Mouse (Mus musculus): ENCODE results near the gene Slc25a47. TPM values are rescaled to one million over a fixed set of nuclear protein-coding genes. Genes with fewer than 3 reads are reported as not detected.

Slc25a47 gene
- polyA plus RNA-seq, 1 experiment, result 3.6 TPM

DNA sequence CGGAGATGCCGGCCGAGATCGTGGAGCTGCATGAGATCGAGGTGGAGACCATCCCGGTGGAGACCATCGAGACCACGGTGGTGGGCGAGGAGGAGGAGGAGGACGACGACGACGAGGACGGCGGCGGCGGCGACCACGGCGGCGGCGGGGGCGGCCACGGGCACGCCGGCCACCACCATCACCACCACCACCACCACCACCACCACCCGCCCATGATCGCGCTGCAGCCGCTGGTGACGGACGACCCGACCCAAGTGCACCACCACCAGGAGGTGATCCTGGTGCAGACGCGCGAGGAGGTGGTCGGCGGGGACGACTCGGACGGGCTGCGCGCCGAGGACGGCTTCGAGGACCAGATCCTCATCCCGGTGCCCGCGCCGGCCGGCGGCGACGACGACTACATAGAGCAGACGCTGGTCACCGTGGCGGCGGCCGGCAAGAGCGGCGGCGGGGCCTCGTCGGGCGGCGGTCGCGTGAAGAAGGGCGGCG is 42.3 kb upstream of the Slc25a47 start:
- H3K36me3 ChIP-seq (ENCODE audit: control insufficient read depth, insufficient read depth), result no peaks in the 10 kb centered on the region
- no peaks in the 10 kb centered on the region for H3K27me3 ChIP-seq (ENCODE audit: control insufficient read depth, insufficient read depth, insufficient read length)
- TF ChIP-seq POLR2AphosphoS2 (IDR thresholded peaks at IDR 0.05; ENCODE audit: insufficient read length, low read depth) (no peak), TCF12 (IDR thresholded peaks at IDR 0.05; ENCODE audit: insufficient read depth, poor library complexity, severe bottlenecking) (no peak), MYOD1 (IDR thresholded peaks at IDR 0.05; ENCODE audit: control insufficient read depth in 1 of 3, insufficient read length in 2 of 3, low read depth in 2 of 3) (no peak), MAX (IDR thresholded peaks at IDR 0.05; ENCODE audit: low read depth) (no peak), E2F4 (IDR thresholded peaks at IDR 0.05; ENCODE audit: insufficient read depth) (no peak), POLR2A (IDR thresholded peaks at IDR 0.05; ENCODE audit: insufficient read length, low read depth) (peak; percentile 30), TCF3 (IDR thresholded peaks at IDR 0.05; ENCODE audit: insufficient read length, low read depth) (no peak), USF1 (IDR thresholded peaks at IDR 0.05; ENCODE audit: low read depth) (no peak), CEBPB (IDR thresholded peaks at IDR 0.05; ENCODE audit: insufficient read depth, poor library complexity, severe bottlenecking) (no peak)
- H3K4me3 ChIP-seq, result peak overlapping the region; percentile 53
- peak overlapping the region; percentile 95 for H3ac ChIP-seq (ENCODE audit: control insufficient read depth, insufficient read length)
- no peak overlapping the region for H3K4me2 ChIP-seq (ENCODE audit: low read depth)
- peaks cover 81% of the 10 kb centered on the region for H3K79me2 ChIP-seq (ENCODE audit: control insufficient read depth, insufficient read depth)

DNA sequence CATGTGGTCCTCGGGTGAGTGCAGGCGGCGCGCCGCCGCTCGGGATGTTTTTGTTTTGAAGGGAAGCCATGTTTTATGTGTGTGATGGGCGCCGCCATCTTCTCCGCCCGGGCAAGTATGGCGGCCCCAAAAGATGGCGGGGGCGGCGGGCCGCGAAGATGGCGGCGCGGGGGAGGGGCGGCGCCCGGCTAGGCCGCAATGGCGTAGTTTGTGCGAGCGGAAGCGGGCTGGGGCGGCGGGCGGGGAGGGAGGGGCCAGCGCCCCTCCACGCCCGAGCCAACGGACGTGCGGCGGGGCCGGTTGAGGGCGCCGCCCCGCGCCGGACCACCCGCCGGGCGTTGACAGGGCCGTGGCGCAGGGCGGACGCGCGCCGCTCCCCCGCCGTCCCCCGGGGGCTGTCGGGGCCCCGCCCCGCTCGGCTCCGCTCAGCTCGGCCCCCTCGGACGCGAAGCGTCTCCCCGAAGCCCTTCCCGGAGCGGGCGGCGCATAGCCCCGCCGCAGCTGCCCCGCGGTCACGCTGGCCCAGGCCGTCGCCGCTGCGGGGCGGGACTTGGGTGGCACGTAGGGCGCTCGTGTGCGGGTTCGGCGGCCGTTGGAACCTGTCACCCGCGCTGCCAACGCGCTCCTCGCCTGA is 41.7 kb upstream of the Slc25a47 start:
- H3K4me2 ChIP-seq (ENCODE audit: low read depth), result peak overlapping the region; percentile 81
- H3K27me3 ChIP-seq (ENCODE audit: control insufficient read depth, insufficient read depth, insufficient read length), result no peaks in the 10 kb centered on the region
- H3K36me3 ChIP-seq (ENCODE audit: control insufficient read depth, insufficient read depth), result no peaks in the 10 kb centered on the region
- no peak for TF ChIP-seq TCF12 (IDR thresholded peaks at IDR 0.05; ENCODE audit: insufficient read depth, poor library complexity, severe bottlenecking)
- no peak for TF ChIP-seq TCF3 (IDR thresholded peaks at IDR 0.05; ENCODE audit: insufficient read length, low read depth)
- peak; percentile 26 for TF ChIP-seq E2F4 (IDR thresholded peaks at IDR 0.05; ENCODE audit: insufficient read depth)
- peak in 2 of 3 experiments; percentile 46 to 75 for TF ChIP-seq MYOD1 (IDR thresholded peaks at IDR 0.05; ENCODE audit: control insufficient read depth in 1 of 3, insufficient read length in 2 of 3, low read depth in 2 of 3)
- TF ChIP-seq SRF (IDR thresholded peaks at IDR 0.05; ENCODE audit: control insufficient read depth, insufficient read length, low read depth), result no peak
- TF ChIP-seq POLR2A (IDR thresholded peaks at IDR 0.05; ENCODE audit: insufficient read length, low read depth), result peak; percentile 52
- TF ChIP-seq POLR2AphosphoS2 (IDR thresholded peaks at IDR 0.05; ENCODE audit: insufficient read length, low read depth), result peak; percentile 9
- TF ChIP-seq MAX (IDR thresholded peaks at IDR 0.05; ENCODE audit: low read depth), result no peak
- no peak for TF ChIP-seq CEBPB (IDR thresholded peaks at IDR 0.05; ENCODE audit: insufficient read depth, poor library complexity, severe bottlenecking)
- peak in 2 of 3 experiments; percentile 66 to 84 for TF ChIP-seq MYOG (IDR thresholded peaks at IDR 0.05; ENCODE audit: control insufficient read depth in 1 of 3, insufficient read depth in 1 of 3, insufficient read length in 2 of 3, low read depth in 2 of 3)
- no peak for TF ChIP-seq USF1 (IDR thresholded peaks at IDR 0.05; ENCODE audit: low read depth)
- TF ChIP-seq REST (IDR thresholded peaks at IDR 0.05; ENCODE audit: insufficient read depth, insufficient read length), result no peak
- H3K4me3 ChIP-seq, result peak overlapping the region; percentile 53
- H3ac ChIP-seq (ENCODE audit: control insufficient read depth, insufficient read length), result peak overlapping the region; percentile 95
- peaks cover 81% of the 10 kb centered on the region for H3K79me2 ChIP-seq (ENCODE audit: control insufficient read depth, insufficient read depth)

DNA sequence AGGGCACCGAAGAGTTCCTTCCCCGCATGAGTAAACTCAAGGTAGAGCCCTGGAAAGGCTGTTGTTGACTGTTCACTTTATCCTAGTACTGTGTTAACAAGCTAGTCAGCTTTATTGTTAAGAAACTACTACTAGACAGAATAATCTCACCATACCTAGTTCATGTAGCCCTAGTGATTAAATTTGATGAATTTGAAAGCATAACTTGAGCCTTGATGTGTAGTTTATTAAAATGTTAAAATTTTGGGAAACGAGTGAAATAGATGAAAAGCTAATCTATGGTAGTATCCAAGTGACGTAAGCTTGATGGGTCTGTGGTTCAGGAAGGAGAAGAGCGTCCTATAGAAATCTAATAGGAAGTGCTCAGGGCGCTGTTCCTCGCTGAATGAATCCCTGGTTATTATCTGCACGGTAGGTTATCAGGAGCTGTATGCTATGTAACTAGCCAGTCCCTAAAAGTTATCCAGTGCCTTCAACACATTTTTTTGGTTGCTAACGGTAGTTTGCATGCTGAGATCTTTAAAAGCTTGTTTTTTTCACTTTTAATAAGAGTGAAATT is 40.8 kb upstream of the Slc25a47 start:
- peak overlapping the region; percentile 53 for H3K4me3 ChIP-seq

DNA sequence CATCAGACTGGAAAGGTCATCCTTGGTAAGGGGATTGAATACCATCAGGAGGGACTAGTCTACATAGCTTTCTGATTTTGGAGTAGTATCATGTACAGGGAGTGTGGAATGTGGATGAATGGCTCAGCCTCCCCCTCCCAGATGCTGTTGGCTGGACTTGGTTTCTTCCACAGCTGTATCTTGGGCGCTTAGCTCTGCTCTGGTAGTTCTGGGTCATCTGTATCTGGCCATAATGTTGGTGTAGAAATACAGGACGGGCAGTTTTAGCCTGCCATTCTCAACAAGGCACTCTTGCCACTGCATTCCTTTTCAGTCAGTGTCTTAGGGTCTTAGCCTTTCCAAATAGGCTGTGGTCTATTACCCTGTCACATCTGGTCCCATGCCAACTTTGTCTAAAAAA is 34.2 kb upstream of the Slc25a47 start:
- Histone ChIP-seq H3K4me3 (no peak overlapping the region), H3ac (ENCODE audit: control insufficient read depth, insufficient read length) (no peak overlapping the region), H3K27me3 (ENCODE audit: control insufficient read depth, insufficient read depth, insufficient read length) (no peaks in the 10 kb centered on the region), H3K36me3 (ENCODE audit: control insufficient read depth, insufficient read depth) (no peaks in the 10 kb centered on the region), H3K4me2 (ENCODE audit: low read depth) (no peak overlapping the region), H3K79me2 (ENCODE audit: control insufficient read depth, insufficient read depth) (peaks cover 100% of the 10 kb centered on the region)
- TF ChIP-seq USF1 (IDR thresholded peaks at IDR 0.05; ENCODE audit: low read depth) (no peak), REST (IDR thresholded peaks at IDR 0.05; ENCODE audit: insufficient read depth, insufficient read length) (no peak), SRF (IDR thresholded peaks at IDR 0.05; ENCODE audit: control insufficient read depth, insufficient read length, low read depth) (no peak), CEBPB (IDR thresholded peaks at IDR 0.05; ENCODE audit: insufficient read depth, poor library complexity, severe bottlenecking) (no peak), E2F4 (IDR thresholded peaks at IDR 0.05; ENCODE audit: insufficient read depth) (no peak), MAX (IDR thresholded peaks at IDR 0.05; ENCODE audit: low read depth) (no peak), TCF3 (IDR thresholded peaks at IDR 0.05; ENCODE audit: insufficient read length, low read depth) (no peak), MYOD1 (IDR thresholded peaks at IDR 0.05; ENCODE audit: control insufficient read depth in 1 of 3, insufficient read length in 2 of 3, low read depth in 2 of 3) (no peak), TCF12 (IDR thresholded peaks at IDR 0.05; ENCODE audit: insufficient read depth, poor library complexity, severe bottlenecking) (no peak), MYOG (IDR thresholded peaks at IDR 0.05; ENCODE audit: control insufficient read depth in 1 of 3, insufficient read depth in 1 of 3, insufficient read length in 2 of 3, low read depth in 2 of 3) (no peak), POLR2A (IDR thresholded peaks at IDR 0.05; ENCODE audit: insufficient read length, low read depth) (no peak), POLR2AphosphoS2 (IDR thresholded peaks at IDR 0.05; ENCODE audit: insufficient read length, low read depth) (no peak)

More for the DNA sequence above, 40.8 kb upstream of the Slc25a47 start:
- Histone ChIP-seq H3K27me3 (ENCODE audit: control insufficient read depth, insufficient read depth, insufficient read length) (no peaks in the 10 kb centered on the region), H3K79me2 (ENCODE audit: control insufficient read depth, insufficient read depth) (peaks cover 81% of the 10 kb centered on the region), H3ac (ENCODE audit: control insufficient read depth, insufficient read length) (peak overlapping the region; percentile 95), H3K4me2 (ENCODE audit: low read depth) (peak overlapping the region; percentile 81), H3K36me3 (ENCODE audit: control insufficient read depth, insufficient read depth) (no peaks in the 10 kb centered on the region)
- TF ChIP-seq MAX (IDR thresholded peaks at IDR 0.05; ENCODE audit: low read depth), result no peak
- TF ChIP-seq SRF (IDR thresholded peaks at IDR 0.05; ENCODE audit: control insufficient read depth, insufficient read length, low read depth), result no peak
- no peak for TF ChIP-seq TCF3 (IDR thresholded peaks at IDR 0.05; ENCODE audit: insufficient read length, low read depth)
- no peak for TF ChIP-seq USF1 (IDR thresholded peaks at IDR 0.05; ENCODE audit: low read depth)
- TF ChIP-seq MYOD1 (IDR thresholded peaks at IDR 0.05; ENCODE audit: control insufficient read depth in 1 of 3, insufficient read length in 2 of 3, low read depth in 2 of 3), result no peak
- no peak for TF ChIP-seq TCF12 (IDR thresholded peaks at IDR 0.05; ENCODE audit: insufficient read depth, poor library complexity, severe bottlenecking)
- TF ChIP-seq POLR2A (IDR thresholded peaks at IDR 0.05; ENCODE audit: insufficient read length, low read depth), result no peak
- no peak for TF ChIP-seq REST (IDR thresholded peaks at IDR 0.05; ENCODE audit: insufficient read depth, insufficient read length)
- no peak for TF ChIP-seq MYOG (IDR thresholded peaks at IDR 0.05; ENCODE audit: control insufficient read depth in 1 of 3, insufficient read depth in 1 of 3, insufficient read length in 2 of 3, low read depth in 2 of 3)
- no peak for TF ChIP-seq CEBPB (IDR thresholded peaks at IDR 0.05; ENCODE audit: insufficient read depth, poor library complexity, severe bottlenecking)
- no peak for TF ChIP-seq E2F4 (IDR thresholded peaks at IDR 0.05; ENCODE audit: insufficient read depth)
- no peak for TF ChIP-seq POLR2AphosphoS2 (IDR thresholded peaks at IDR 0.05; ENCODE audit: insufficient read length, low read depth)

Data from myocyte (in vitro differentiated cells).